Comparison of ENCODE assay signal across 7 mouse cellular contexts in the genomic region with DNA sequence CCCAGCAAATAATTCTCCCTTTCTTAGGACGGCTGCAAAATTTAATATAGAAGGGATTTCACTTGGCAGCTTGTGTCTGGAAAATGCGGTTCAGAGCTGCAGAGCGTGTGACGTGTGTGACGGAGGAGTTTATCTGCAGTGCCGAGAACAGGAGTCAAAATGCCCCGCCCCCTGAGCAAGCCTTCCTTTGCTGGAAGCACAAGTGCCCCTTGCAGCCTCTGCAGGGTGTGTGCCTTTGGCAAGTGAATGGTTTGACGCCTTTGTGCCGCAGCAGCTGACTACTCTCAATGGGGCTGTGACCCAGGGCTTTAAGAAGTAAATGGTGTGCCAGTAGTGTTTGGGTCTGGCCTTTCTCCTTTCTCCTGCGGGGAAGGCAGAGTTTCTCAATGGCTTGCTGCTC.
DNase-seq lines count a peak whose midpoint lies in the region; ATAC-seq and TF ChIP-seq lines count a peak whose summit lies in the region.

No protein-coding gene starts in this region.

- ATAC-seq in forebrain, embryonic 15.5 days (replicated peaks), result peak; percentile 67
- peak; percentile 62; the same call in 1 of the 2 replicates for ATAC-seq in hindbrain, embryonic 14.5 days (ENCODE audit: low FRiP score)
- ATAC-seq in stomach, embryonic 16.5 days (ENCODE audit: insufficient read depth, low FRiP score), result peak; percentile 79
- ATAC-seq in liver, postnatal 0 days, result no peak

- 2% methylated on average over 10 of the region's 10 CpGs for WGBS in forebrain, embryonic 15.5 days
- 7% methylated on average over 10 of the region's 10 CpGs for WGBS in hindbrain, embryonic 14.5 days
- WGBS in stomach, embryonic 16.5 days, result 9% methylated on average over 10 of the region's 10 CpGs
- WGBS in liver, postnatal 0 days (ENCODE audit: insufficient replicate concordance), result 39% methylated on average over 10 of the region's 10 CpGs

- H3K4me3 ChIP-seq in forebrain, embryonic 15.5 days, result no peak overlapping the region
- no peak overlapping the region for H3K4me3 ChIP-seq in hindbrain, embryonic 14.5 days (replicated peaks; ENCODE audit: low read length)
- no peak overlapping the region for H3K4me3 ChIP-seq in stomach, embryonic 16.5 days (replicated peaks; ENCODE audit: low read length)
- no peak overlapping the region for H3K4me3 ChIP-seq in liver, postnatal 0 days (ENCODE audit: low read depth, low read length)

- DNase-seq in right cerebral cortex, adult 18-20 months, result peak; percentile 41
- DNase-seq in right cerebral cortex, postnatal 36 days (ENCODE audit: low spot score in 2 of 2), result no peak
- peak; percentile 66 for DNase-seq in hindbrain, embryonic 14.5 days (ENCODE audit: low spot score)
- DNase-seq in lung, postnatal 36 days, result peak; percentile 5
- DNase-seq in liver, postnatal 0 days, result no peak

- H3K27me3 ChIP-seq in forebrain, embryonic 15.5 days, result no peaks in the 10 kb centered on the region
- H3K27me3 ChIP-seq in hindbrain, embryonic 14.5 days (ENCODE audit: control insufficient read depth, insufficient read depth, low read length), result no peaks in the 10 kb centered on the region
- H3K27me3 ChIP-seq in stomach, embryonic 16.5 days (ENCODE audit: control insufficient read depth, insufficient read depth, low read length), result no peaks in the 10 kb centered on the region
- H3K27me3 ChIP-seq in liver, postnatal 0 days (ENCODE audit: insufficient read depth, low read length), result no peaks in the 10 kb centered on the region

- no peak overlapping the region for H3K9ac ChIP-seq in forebrain, embryonic 15.5 days (replicated peaks)
- H3K9ac ChIP-seq in hindbrain, embryonic 14.5 days, result no peak overlapping the region
- H3K9ac ChIP-seq in stomach, embryonic 16.5 days (ENCODE audit: low read length), result no peak overlapping the region
- H3K9ac ChIP-seq in liver, postnatal 0 days (replicated peaks), result no peak overlapping the region

- H3K9me3 ChIP-seq in forebrain, embryonic 15.5 days, result no peaks in the 10 kb centered on the region
- no peaks in the 10 kb centered on the region for H3K9me3 ChIP-seq in hindbrain, embryonic 14.5 days (ENCODE audit: control insufficient read depth, low read length)
- no peaks in the 10 kb centered on the region for H3K9me3 ChIP-seq in stomach, embryonic 16.5 days (replicated peaks; ENCODE audit: control insufficient read depth, low read length)
- no peaks in the 10 kb centered on the region for H3K9me3 ChIP-seq in liver, postnatal 0 days (ENCODE audit: low read length)

- no peaks in the 10 kb centered on the region for H3K36me3 ChIP-seq in forebrain, embryonic 15.5 days
- no peaks in the 10 kb centered on the region for H3K36me3 ChIP-seq in hindbrain, embryonic 14.5 days (replicated peaks; ENCODE audit: control insufficient read depth, insufficient read depth)
- no peaks in the 10 kb centered on the region for H3K36me3 ChIP-seq in stomach, embryonic 16.5 days (ENCODE audit: control insufficient read depth, insufficient read depth, low read length)
- no peaks in the 10 kb centered on the region for H3K36me3 ChIP-seq in liver, postnatal 0 days (replicated peaks; ENCODE audit: insufficient read depth, low read length)

- TF ChIP-seq EP300 in liver, postnatal 0 days (IDR thresholded peaks at IDR 0.05; ENCODE audit: low read depth), result no peak

- peak overlapping the region; percentile 86 for H3K27ac ChIP-seq in forebrain, embryonic 15.5 days (replicated peaks)
- H3K27ac ChIP-seq in hindbrain, embryonic 14.5 days, result peak overlapping the region; percentile 9
- H3K27ac ChIP-seq in stomach, embryonic 16.5 days (ENCODE audit: low read length), result no peak overlapping the region
- no peak overlapping the region for H3K27ac ChIP-seq in liver, postnatal 0 days (ENCODE audit: low read depth)

- no peak for TF ChIP-seq CTCF in liver, postnatal 0 days (IDR thresholded peaks at IDR 0.05; ENCODE audit: low read depth)

- peak overlapping the region; percentile 18; the same call in 1 of the 2 replicates for H3K4me2 ChIP-seq in forebrain, embryonic 15.5 days (replicated peaks)
- 0 out of 2 replicates have a peak overlapping the region, but pooled peaks have one; percentile 1 for H3K4me2 ChIP-seq in hindbrain, embryonic 14.5 days (replicated peaks)
- H3K4me2 ChIP-seq in stomach, embryonic 16.5 days (ENCODE audit: low read depth, low read length), result peak overlapping the region; percentile 4; the same call in 1 of the 2 replicates
- no peak overlapping the region for H3K4me2 ChIP-seq in liver, postnatal 0 days (ENCODE audit: low read depth, low read length)

- H3K4me1 ChIP-seq in forebrain, embryonic 15.5 days, result peaks cover 55% of the 10 kb centered on the region
- H3K4me1 ChIP-seq in hindbrain, embryonic 14.5 days (replicated peaks; ENCODE audit: control insufficient read depth, insufficient read depth, low read length), result peaks cover 37% of the 10 kb centered on the region
- H3K4me1 ChIP-seq in stomach, embryonic 16.5 days (ENCODE audit: control insufficient read depth, insufficient read depth, low read length), result no peaks in the 10 kb centered on the region; the same call in 1 of the 2 replicates
- no peaks in the 10 kb centered on the region for H3K4me1 ChIP-seq in liver, postnatal 0 days (ENCODE audit: insufficient read depth)

Comparison
In these comparisons a context has a peak if more than half of its experiments do, and no peak if none do; other contexts are left out.
1. DNase-seq: peak in right cerebral cortex, adult 18-20 months (single experiment), hindbrain, embryonic 14.5 days (single experiment) and lung, postnatal 36 days (single experiment); none in right cerebral cortex, postnatal 36 days (0 of 2) and liver, postnatal 0 days (single experiment).
2. H3K27ac ChIP-seq: peak in forebrain, embryonic 15.5 days (single experiment) and hindbrain, embryonic 14.5 days (single experiment); none in stomach, embryonic 16.5 days (single experiment) and liver, postnatal 0 days (single experiment).